Mouse (Mus musculus) A20 (cell line): ENCODE data around the gene Dglucy.
"Not testable (repeated sequence)": the region's sequence is repeated elsewhere in the genome, so short reads cannot be mapped to it uniquely, and the experiment has no call there.

Experiments used
- DNase-seq: peaks from one replicate; pipeline ENCODE4 v3.0.0-alpha.2; 2011; ENCODE audit warnings: low read depth, low spot score

Dglucy gene

DNA sequence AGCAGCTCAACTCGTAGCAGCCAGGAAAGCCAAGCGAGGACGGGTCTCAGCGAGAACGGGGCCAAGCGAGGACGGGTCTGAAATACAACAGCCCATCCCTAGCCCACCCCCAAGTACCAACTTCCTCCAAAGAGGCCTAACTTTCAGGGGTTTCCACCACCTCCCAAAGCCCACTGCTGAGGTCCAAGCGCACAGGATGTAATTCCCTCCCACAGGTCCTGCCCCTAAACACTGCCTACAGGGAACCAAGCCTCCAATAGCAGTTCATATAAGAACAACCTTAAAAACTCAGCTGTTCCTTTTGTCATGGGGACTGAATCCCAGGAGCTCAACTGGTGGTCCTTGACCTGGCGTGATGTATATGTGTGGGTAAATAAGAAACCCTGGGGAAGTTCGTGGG, 1.6 kb downstream of the Dglucy start:
- DNase-seq, result no peak

DNA sequence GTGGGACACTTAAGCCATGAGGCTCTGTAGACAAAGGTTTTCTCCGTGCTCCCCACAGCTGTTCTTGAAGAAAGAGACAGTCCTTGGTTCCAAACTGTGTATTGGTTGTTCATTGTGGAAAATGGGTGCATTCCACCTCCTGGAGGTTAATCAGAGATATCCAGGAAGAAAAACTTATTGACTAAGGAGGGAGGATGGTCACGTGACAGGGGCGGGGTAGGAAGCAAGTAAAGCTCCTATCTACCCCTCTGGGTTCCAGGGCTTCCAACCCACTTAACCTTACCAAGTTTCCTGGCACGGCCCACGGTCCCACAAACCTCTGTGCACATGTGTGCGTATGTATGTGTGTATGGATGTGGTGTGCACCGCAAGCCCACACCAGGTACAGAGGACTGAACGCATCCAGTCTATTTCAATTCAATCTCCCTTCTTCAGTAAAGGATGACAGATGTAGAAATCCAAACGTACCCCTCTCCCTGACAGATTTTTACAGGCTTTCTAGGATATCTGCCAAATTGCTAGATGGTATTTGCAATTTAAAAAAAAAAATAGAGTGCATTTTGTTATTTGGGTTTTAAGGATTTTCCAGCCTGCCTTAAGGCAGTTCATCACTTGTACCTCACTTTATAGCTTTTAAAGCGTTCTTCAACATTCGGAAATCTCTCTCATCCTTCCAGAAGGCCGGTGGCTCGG, 2.7 kb downstream of the Dglucy start:
- DNase-seq, result no peak

DNA sequence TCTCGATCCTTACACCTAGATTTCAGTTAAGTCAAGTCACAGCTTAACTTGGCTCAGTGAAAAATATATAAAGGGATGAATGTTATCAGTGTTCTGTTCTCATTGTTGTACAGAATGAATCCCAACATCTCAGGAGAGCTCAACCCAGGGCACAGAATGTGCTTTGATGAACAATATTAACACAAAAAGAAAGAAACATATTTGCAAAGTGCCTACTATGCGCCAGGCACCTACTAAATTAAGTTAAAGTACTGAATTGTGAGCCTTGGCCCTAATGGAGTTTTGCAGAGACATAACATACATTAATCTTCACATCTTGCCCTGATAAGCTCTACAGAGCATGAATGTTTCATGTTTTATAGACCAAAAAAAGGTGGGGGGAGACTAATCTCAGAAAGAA, 5.3 kb downstream of the Dglucy start:
- DNase-seq, result no peak

DNA sequence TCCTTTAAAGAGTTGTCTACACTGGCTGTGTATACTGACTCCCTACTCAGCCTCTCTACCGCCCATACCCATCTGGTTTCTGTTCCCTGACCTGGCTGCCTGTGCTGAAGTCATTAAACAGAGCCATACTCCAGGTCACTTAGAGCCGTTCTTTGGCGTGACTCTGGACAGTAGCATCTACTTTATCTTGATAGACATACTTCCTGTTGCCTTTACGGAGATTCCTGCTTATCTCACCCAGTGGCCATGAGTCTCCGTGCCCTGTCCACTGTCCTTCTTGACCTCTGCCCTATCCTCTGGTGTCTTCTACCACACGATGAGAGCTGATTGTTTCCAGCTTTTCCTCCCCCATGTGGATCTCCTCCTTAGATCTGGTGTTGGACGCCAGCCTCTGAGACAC, 6.5 kb downstream of the Dglucy start:
- no peak for DNase-seq

DNA sequence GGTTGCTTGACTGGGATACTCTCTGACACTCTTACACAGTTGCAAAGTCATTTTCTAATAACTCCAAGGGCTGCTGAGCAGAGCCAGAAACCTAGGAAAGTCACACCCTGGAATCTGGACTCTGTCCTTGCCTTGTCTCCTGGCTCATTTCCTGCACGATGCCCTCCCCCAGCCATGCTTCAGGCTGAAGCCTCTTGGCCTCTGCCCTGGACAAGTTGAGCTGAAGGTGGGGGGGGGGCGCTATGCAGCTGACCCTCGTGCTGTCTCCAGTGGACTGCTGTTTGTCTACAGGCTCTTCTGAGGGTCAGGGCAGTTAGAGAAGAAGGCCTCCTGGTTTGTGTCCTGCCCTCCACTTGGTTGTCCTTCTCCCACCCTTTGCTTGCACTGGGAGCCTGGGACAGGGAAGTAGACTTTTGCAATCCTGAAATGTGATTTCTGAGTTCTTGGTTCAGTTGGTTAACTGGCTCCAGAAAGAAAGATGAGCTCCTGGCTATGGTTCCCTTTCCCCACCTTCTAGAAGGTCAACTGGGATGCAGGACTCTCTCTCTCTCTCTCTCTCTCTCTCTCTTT, 11.2 kb downstream of the Dglucy start:
- no peak for DNase-seq

DNA sequence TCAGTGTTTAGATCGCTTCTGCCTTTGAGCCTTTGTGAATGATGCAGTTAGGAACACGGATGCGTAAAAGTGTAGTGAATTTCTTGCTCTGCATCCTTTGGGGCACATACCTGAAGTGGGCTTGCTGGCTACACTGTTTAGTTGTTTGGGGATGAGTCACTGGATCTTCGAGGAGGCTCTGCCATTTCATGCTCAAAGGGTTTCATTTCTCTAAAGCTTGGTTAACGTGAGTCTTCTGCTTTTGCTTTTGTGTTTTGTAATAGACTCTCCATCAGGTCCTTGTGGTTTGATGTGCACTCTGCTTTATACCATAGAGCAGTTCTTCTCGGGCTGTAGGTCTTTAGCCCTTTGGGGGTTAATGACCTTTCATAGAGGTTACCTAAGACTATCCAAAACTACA, 12.6 kb downstream of the Dglucy start:
- peak; percentile 55 for DNase-seq

DNA sequence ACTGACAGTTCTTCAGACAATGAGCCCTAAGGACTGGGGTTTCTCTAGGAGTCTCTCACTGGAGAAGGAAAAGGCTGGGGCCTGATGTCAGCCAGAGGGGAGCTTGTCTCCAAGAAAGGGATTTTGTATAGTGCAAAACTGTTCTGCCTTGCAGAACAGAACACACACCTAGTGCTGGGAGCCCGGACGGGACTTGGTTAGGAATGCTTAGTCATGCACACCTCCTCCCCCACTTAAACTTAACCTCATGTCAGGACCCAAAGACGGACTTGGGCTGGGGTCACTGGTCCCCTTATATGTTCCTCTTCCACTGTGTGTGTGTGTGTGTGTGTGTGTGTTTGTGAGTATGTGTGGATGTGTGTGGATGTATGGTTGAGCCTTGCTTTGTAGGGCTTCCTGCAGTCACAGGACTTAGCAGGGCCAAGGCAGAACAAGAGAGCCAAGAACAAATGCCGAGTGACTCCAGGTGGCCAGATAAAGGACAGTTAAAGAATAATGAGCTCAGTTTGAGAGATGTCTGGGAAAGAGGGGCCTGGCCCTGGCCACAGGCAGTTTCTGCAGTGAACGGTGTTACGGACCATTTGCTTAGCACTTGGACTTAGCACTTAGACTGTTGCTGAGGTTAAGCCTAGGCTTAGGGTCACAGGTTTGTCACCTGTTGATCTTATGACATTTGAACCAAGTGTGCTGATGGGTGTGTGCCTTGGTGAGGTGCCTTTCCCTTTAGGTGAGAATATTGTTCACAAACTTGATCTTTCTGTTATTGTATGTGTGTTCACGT, 15.8 kb downstream of the Dglucy start:
- DNase-seq, result no peak

- no peak for DNase-seq
Observed at GRCm38 (mm10) chr12:100795390-100796036, 16.7 kb downstream of the Dglucy start.

- not testable (repeated sequence) for DNase-seq
Observed at GRCm38 (mm10) chr12:100803391-100803790, 24.5 kb downstream of the Dglucy start.

GRCm38 (mm10) chr12:100807280-100807679, 28.4 kb downstream of the Dglucy start:
- no peak for DNase-seq

DNA sequence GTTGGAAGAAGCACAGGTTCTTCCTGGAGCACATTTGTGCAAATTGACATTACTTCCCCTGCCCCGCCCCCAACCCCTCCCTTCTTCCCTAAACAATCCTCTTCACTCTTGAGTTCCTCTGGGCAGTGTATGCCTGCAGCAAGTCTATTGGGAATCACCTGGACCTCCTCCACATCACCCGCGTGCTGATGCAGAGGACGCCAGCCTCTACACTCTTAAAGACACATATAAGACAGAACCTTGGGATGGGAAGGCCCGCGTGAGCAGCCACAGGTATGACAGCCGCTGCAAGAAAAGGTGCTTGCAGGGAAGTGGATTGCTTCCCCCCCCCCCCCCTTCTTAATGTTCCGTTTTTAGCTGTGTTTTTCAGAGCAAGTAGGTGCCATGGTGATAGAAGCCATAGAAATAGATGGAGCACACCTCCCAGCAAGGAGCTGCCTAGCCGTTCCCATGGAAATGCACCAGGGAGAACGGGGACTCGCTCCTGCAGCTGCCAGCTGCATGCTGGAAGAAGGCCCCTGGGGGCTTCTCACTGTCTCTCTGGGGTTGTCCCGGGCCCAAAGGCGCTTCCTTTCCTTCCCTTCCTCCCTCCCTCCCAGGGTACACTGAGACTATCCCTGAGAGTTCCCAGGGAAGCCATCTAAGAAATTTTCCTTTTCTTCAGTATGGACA, 29.9 kb downstream of the Dglucy start:
- no peak for DNase-seq

- no peak for DNase-seq
Observed at GRCm38 (mm10) chr12:100810542-100810941, 31.7 kb downstream of the Dglucy start.

GRCm38 (mm10) chr12:100813901-100814300, 35.0 kb downstream of the Dglucy start:
- no peak for DNase-seq

- no peak for DNase-seq
Observed at GRCm38 (mm10) chr12:100814671-100815070, 35.8 kb downstream of the Dglucy start.

DNA sequence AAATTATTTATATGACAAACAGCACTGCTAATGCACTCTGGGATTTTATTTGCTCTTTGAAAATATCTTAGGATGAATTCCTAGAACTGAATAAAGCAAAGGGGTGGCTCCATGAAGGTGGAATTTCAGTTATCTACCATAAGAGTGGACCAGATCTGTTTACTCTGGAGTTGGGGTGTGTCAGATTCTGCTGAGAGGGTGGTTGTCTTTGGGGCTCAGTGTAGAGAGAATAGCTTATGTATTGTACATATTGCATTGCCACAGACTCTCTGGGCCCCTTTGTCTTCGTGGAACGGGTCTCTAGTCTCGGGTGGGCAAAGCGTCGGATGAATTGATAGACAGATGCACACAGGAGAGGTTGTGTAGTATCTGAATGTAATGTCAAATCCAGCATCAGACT, 38.0 kb downstream of the Dglucy start:
- DNase-seq, result no peak

DNA sequence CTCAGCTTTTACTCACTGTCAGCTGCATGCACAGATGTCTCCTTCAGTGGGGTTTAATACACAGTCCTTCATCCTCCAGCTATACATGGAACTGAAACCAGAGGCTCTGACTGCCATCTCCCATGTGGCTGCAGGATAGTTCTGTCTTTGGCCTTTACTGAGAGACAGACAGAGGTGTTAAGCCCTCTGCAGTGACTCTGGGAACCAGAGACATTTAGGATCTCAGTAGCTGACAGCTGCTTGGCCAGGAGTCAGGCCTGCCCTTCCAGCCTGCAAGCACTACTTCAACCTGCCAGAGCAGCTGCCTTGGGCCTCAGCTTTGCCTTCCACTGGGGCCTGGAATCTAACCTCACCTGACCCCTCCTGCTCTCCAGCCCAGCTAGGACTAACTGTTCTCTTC, 41.1 kb downstream of the Dglucy start:
- DNase-seq, result no peak

DNA sequence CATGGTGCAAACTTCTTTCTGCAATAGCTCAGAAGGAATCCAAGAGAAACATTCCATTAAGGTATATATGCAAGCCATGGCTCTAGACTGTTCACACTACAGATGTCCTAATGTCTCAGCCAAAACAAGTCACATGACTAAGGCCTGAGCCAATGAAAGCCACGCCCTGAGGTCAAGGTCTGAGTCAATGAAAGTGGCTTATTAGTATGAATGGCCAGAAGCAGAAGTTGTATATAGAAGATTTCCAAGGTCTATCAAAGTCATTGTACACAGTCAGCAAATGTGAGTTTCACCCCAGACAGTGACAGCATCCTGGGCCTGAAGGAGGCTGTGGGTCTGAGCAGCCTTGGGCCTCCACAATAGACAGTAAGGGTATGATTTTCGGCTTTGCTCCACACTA, 52.2 kb downstream of the Dglucy start:
- no peak for DNase-seq

- DNase-seq, result no peak
Observed at GRCm38 (mm10) chr12:100831629-100832325, 52.9 kb downstream of the Dglucy start.

DNA sequence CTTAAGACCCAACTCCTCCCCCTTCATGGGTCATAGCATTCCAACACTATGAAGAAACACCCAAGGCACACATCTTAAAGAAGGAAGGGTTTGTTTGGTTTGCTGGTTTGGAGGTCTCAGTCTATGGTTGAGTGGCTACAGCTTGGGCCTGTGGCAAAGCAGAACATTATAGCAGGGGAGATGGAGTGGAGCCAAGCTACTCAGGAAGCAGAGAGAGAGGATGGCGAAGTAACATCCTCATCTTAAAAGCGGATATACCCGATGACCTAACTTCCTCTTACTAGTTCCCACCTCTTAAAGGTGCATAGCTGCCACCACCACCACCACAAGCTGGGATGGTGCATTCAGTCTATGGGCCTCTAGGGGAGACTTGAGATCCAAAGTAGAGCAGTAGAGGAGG, 58.4 kb downstream of the Dglucy start:
- peak; percentile 68 for DNase-seq

- DNase-seq, result peak; percentile 56
Observed at GRCm38 (mm10) chr12:100839079-100839600, 60.3 kb downstream of the Dglucy start.

GRCm38 (mm10) chr12:100839926-100840325, 61.1 kb downstream of the Dglucy start:
- DNase-seq, result no peak
